Mouse (Mus musculus) left cerebral cortex, postnatal 4 days (tissue): ENCODE measurements around the gene Klf15. TPM values are rescaled to one million over a fixed set of nuclear protein-coding genes. Genes with fewer than 3 reads are reported as not detected.

Experiments
- DNase-seq: peaks from one replicate; pipeline ENCODE4 v3.0.0-alpha.2; 2022
- intact Hi-C: fragments of 180-260 bp; cut with DNase I; formaldehyde crosslinking; loops from one replicate; pipeline ENCODE4 v1.15.1; 2025
- total RNA-seq, 2 experiments: library from RNA; stranded (reverse); gene quantifications; 2 replicates each; pipeline ENCODE4 v1.2.3; 2021

Klf15 gene
- 10 to 100 TPM; 11.7 to 12.3 TPM for total RNA-seq

GRCm38 (mm10) chr6:90462181-90462706, at the start of gene Klf15:
Gene Klf15, plus strand, starts transcription at chr6:90462576.
- peak; percentile 68 for DNase-seq
- intact Hi-C loops: no loop called here

- intact Hi-C loops: loop anchor here (10.0 kb wide), 1 partner anchor 748 kb away; no protein-coding TSS in a partner anchor
- peak; percentile 87 for DNase-seq
Observed at GRCm38 (mm10) chr6:90422565-90422964, 39.8 kb upstream of the Klf15 start.

GRCm38 (mm10) chr6:90425361-90425760, 37.0 kb upstream of the Klf15 start:
- no peak for DNase-seq
- intact Hi-C loops: loop anchor here (10.0 kb wide), 1 partner anchor 751 kb away; no protein-coding TSS in a partner anchor

GRCm38 (mm10) chr6:90426003-90426402, 36.4 kb upstream of the Klf15 start:
- no peak for DNase-seq
- intact Hi-C loops: loop anchor here (10.0 kb wide), 1 partner anchor 751 kb away; no protein-coding TSS in a partner anchor

- intact Hi-C loops: loop anchor here (10.0 kb wide), 1 partner anchor 754 kb away; no protein-coding TSS in a partner anchor
- peak; percentile 87 for DNase-seq
Observed at GRCm38 (mm10) chr6:90428380-90428974, 33.9 kb upstream of the Klf15 start, which contains the start of gene Cfap100. Gene Cfap100, minus strand, starts transcription at chr6:90428797.

- intact Hi-C loops: loop anchor here (10.0 kb wide), 1 partner anchor 755 kb away; no protein-coding TSS in a partner anchor
- no peak for DNase-seq
Observed at GRCm38 (mm10) chr6:90429911-90430310, 32.5 kb upstream of the Klf15 start.

- peak; percentile 40 for DNase-seq
- intact Hi-C loops: no loop called here
Observed at GRCm38 (mm10) chr6:90431487-90431886, 30.9 kb upstream of the Klf15 start.

GRCm38 (mm10) chr6:90434687-90435086, 27.7 kb upstream of the Klf15 start:
- intact Hi-C loops: no loop called here

GRCm38 (mm10) chr6:90435195-90435618, 27.2 kb upstream of the Klf15 start:
- DNase-seq: peak; percentile 89
- intact Hi-C loops: no loop called here

More at GRCm38 (mm10) chr6:90434687-90435086, 27.7 kb upstream of the Klf15 start:
- DNase-seq: no peak

- intact Hi-C loops: no loop called here
- no peak for DNase-seq
Observed at GRCm38 (mm10) chr6:90436192-90436907, 26.0 kb upstream of the Klf15 start.

- intact Hi-C loops: no loop called here
- DNase-seq: no peak
Observed at GRCm38 (mm10) chr6:90437041-90437440, 25.3 kb upstream of the Klf15 start.

GRCm38 (mm10) chr6:90446883-90447282, 15.5 kb upstream of the Klf15 start:
- intact Hi-C loops: no loop called here
- peak; percentile 77 for DNase-seq

GRCm38 (mm10) chr6:90450179-90450578, 12.2 kb upstream of the Klf15 start:
- intact Hi-C loops: loop anchor here (5.0 kb wide), 1 partner anchor 62 kb away; no protein-coding TSS in a partner anchor
- DNase-seq: peak; percentile 89

GRCm38 (mm10) chr6:90450697-90451096, 11.7 kb upstream of the Klf15 start:
- peak; percentile 62 for DNase-seq
- intact Hi-C loops: loop anchor here (5.0 kb wide), 1 partner anchor 62 kb away; no protein-coding TSS in a partner anchor

GRCm38 (mm10) chr6:90451512-90451911, 10.9 kb upstream of the Klf15 start:
- intact Hi-C loops: loop anchor here (5.0 kb wide), 1 partner anchor 61 kb away; no protein-coding TSS in a partner anchor

GRCm38 (mm10) chr6:90452603-90453002, 9.8 kb upstream of the Klf15 start:
- no peak for DNase-seq
- intact Hi-C loops: loop anchor here (5.0 kb wide), 1 partner anchor 60 kb away; no protein-coding TSS in a partner anchor

More at GRCm38 (mm10) chr6:90451512-90451911, 10.9 kb upstream of the Klf15 start:
- no peak for DNase-seq

- no peak for DNase-seq
- intact Hi-C loops: loop anchor here (5.0 kb wide), 1 partner anchor 59 kb away; no protein-coding TSS in a partner anchor
Observed at GRCm38 (mm10) chr6:90453751-90454150, 8.6 kb upstream of the Klf15 start.

- no peak for DNase-seq
- intact Hi-C loops: no loop called here
Observed at GRCm38 (mm10) chr6:90457421-90457820, 5.0 kb upstream of the Klf15 start.

- no peak for DNase-seq
- intact Hi-C loops: no loop called here
Observed at GRCm38 (mm10) chr6:90461181-90461580, 1.2 kb upstream of the Klf15 start.

- intact Hi-C loops: no loop called here
- DNase-seq: no peak
Observed at GRCm38 (mm10) chr6:90461771-90462170, 605 bp upstream of the Klf15 start.

GRCm38 (mm10) chr6:90462841-90463227, 458 bp downstream of the Klf15 start:
- no peak for DNase-seq
- intact Hi-C loops: no loop called here
